ENCODE assay signal across 9 mouse cellular contexts in the genomic region with DNA sequence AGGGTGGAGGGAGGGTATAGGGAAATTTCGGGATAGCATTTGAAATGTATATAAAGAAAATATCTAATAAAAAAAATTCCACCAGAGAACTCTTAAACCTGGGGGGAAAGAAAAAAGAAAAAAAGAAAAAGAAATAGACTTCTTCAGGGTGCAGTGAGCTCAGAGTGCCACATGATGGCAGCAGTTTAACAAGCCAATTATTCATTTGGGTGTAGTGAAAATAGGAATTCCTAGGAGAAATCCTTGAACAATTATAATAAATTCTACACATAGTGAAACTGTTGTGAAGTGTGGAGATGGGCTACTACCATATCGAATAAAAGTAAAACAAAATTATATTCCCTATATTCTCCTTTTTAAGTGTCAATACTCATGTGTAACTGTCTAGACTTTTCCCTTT.
A peak's percentile ranks its signal among the peaks of the same experiment; 100 is the strongest.
DNase-seq lines count a peak whose midpoint lies in the region; ATAC-seq and TF ChIP-seq lines count a peak whose summit lies in the region.
"Had no signal": no experiment of that assay in that cellular context is flagged by ENCODE, and none has a peak within 500 bp of the region (broad histone marks: within the 10 kb centered on the region; RNA-seq: fewer than 3 reads in every experiment).

No protein-coding gene starts in this region.

- no peak for TF ChIP-seq POLR2A in lung, adult 2 months (IDR thresholded peaks at IDR 0.05; ENCODE audit: borderline replicate concordance, extremely low read depth, low read depth, low read length)

- H3K4me3 ChIP-seq in heart, postnatal 0 days (ENCODE audit: low read depth, low read length) = no peak overlapping the region
- H3K4me3 ChIP-seq in heart, embryonic 12.5 days = no peak overlapping the region
- H3K4me3 ChIP-seq in lung, embryonic 14.5 days (ENCODE audit: low read depth, low read length) = no peak overlapping the region
- no peak overlapping the region for H3K4me3 ChIP-seq in lung, adult 2 months (replicated peaks; ENCODE audit: extremely low read depth, low read depth, low read length)
- no peak overlapping the region for H3K4me3 ChIP-seq in forebrain, embryonic 16.5 days (replicated peaks; ENCODE audit: low read length)
- H3K4me3 ChIP-seq: hindbrain, embryonic 15.5 days had no signal

- no peak for TF ChIP-seq EP300 in heart, postnatal 0 days (IDR thresholded peaks at IDR 0.05; ENCODE audit: low read depth)

- peak; percentile 48 for TF ChIP-seq CTCF in heart, postnatal 0 days (IDR thresholded peaks at IDR 0.05; ENCODE audit: low read depth)
- TF ChIP-seq CTCF in lung, embryonic 14.5 days (IDR thresholded peaks at IDR 0.05; ENCODE audit: low read depth) = peak; percentile 53
- no peak for TF ChIP-seq CTCF in lung, adult 2 months (IDR thresholded peaks at IDR 0.05; ENCODE audit: insufficient read depth, low read length)

- no peaks in the 10 kb centered on the region for H3K4me1 ChIP-seq in heart, postnatal 0 days (ENCODE audit: control insufficient read depth, insufficient read depth)
- H3K4me1 ChIP-seq in heart, embryonic 12.5 days (replicated peaks) = no peaks in the 10 kb centered on the region
- H3K4me1 ChIP-seq in lung, embryonic 14.5 days (ENCODE audit: insufficient read depth) = no peaks in the 10 kb centered on the region
- H3K4me1 ChIP-seq in lung, adult 2 months (ENCODE audit: control insufficient read depth, insufficient read depth, low read length) = no peaks in the 10 kb centered on the region
- H3K4me1 ChIP-seq in forebrain, embryonic 16.5 days (replicated peaks; ENCODE audit: control insufficient read depth, insufficient read depth, low read length) = no peaks in the 10 kb centered on the region
- H3K4me1 ChIP-seq: hindbrain, embryonic 15.5 days had no signal

- no peak for ATAC-seq in heart, postnatal 0 days (ENCODE audit: insufficient read depth, low read depth)
- no peak for ATAC-seq in heart, embryonic 12.5 days (ENCODE audit: insufficient number of reproducible peaks, low FRiP score)
- ATAC-seq in lung, embryonic 14.5 days (ENCODE audit: insufficient read depth) = no peak
- ATAC-seq in common myeloid progenitor, adult 5-6 weeks (replicated peaks; ENCODE audit: low read depth, poor library complexity, severe bottlenecking) = 0 out of 2 replicates have a peak, but pooled peaks have one; percentile 32
- no peak for ATAC-seq in CD4-positive, CD25-positive, alpha-beta regulatory T cell, adult 4 months
- no peak for ATAC-seq in forebrain, embryonic 16.5 days

- no peaks in the 10 kb centered on the region for H3K36me3 ChIP-seq in heart, postnatal 0 days (replicated peaks; ENCODE audit: control insufficient read depth, insufficient read depth, low read length)
- H3K36me3 ChIP-seq in heart, embryonic 12.5 days = no peaks in the 10 kb centered on the region
- H3K36me3 ChIP-seq in lung, embryonic 14.5 days (ENCODE audit: insufficient read depth) = no peaks in the 10 kb centered on the region
- H3K36me3 ChIP-seq in forebrain, embryonic 16.5 days (ENCODE audit: control insufficient read depth, insufficient read depth) = no peaks in the 10 kb centered on the region
- H3K36me3 ChIP-seq: hindbrain, embryonic 15.5 days had no signal

- H3K9me3 ChIP-seq in heart, postnatal 0 days (replicated peaks; ENCODE audit: control insufficient read depth, low read length) = no peaks in the 10 kb centered on the region
- no peaks in the 10 kb centered on the region for H3K9me3 ChIP-seq in heart, embryonic 12.5 days (replicated peaks)
- H3K9me3 ChIP-seq in lung, embryonic 14.5 days (ENCODE audit: low read depth, low read length) = no peaks in the 10 kb centered on the region
- no peaks in the 10 kb centered on the region for H3K9me3 ChIP-seq in forebrain, embryonic 16.5 days (ENCODE audit: control insufficient read depth, low read length)
- H3K9me3 ChIP-seq: hindbrain, embryonic 15.5 days had no signal

- H3K27me3 ChIP-seq in heart, postnatal 0 days (ENCODE audit: control insufficient read depth, insufficient read depth, low read length) = no peaks in the 10 kb centered on the region
- no peaks in the 10 kb centered on the region for H3K27me3 ChIP-seq in heart, embryonic 12.5 days (replicated peaks)
- no peaks in the 10 kb centered on the region for H3K27me3 ChIP-seq in lung, embryonic 14.5 days (ENCODE audit: insufficient read depth, low read length)
- H3K27me3 ChIP-seq in forebrain, embryonic 16.5 days (replicated peaks; ENCODE audit: control insufficient read depth, insufficient read depth, low read length) = no peaks in the 10 kb centered on the region
- H3K27me3 ChIP-seq: hindbrain, embryonic 15.5 days had no signal

- peak; percentile 7 for DNase-seq in heart, postnatal 0 days (ENCODE audit: low spot score)
- peak; percentile 63 for DNase-seq in lung, embryonic 14.5 days
- no peak for DNase-seq in lung, adult 2 months
- DNase-seq in MN1 (ENCODE audit: low spot score) = peak; percentile 20

- no peak overlapping the region for H3K4me2 ChIP-seq in heart, postnatal 0 days (ENCODE audit: low read depth, low read length)
- H3K4me2 ChIP-seq in heart, embryonic 12.5 days = no peak overlapping the region
- H3K4me2 ChIP-seq in lung, embryonic 14.5 days = no peak overlapping the region
- H3K4me2 ChIP-seq in forebrain, embryonic 16.5 days (ENCODE audit: low read length) = no peak overlapping the region
- H3K4me2 ChIP-seq: hindbrain, embryonic 15.5 days had no signal

- H3K27ac ChIP-seq in heart, postnatal 0 days (ENCODE audit: low read depth) = no peak overlapping the region
- no peak overlapping the region for H3K27ac ChIP-seq in heart, embryonic 12.5 days (ENCODE audit: poor library complexity, severe bottlenecking)
- H3K27ac ChIP-seq in lung, embryonic 14.5 days (ENCODE audit: low read depth) = no peak overlapping the region
- no peak overlapping the region for H3K27ac ChIP-seq in forebrain, embryonic 16.5 days (ENCODE audit: low read length)
- H3K27ac ChIP-seq: hindbrain, embryonic 15.5 days had no signal

- no peak overlapping the region for H3K9ac ChIP-seq in heart, postnatal 0 days (replicated peaks; ENCODE audit: low read depth, low read length)
- H3K9ac ChIP-seq in heart, embryonic 12.5 days = no peak overlapping the region
- no peak overlapping the region for H3K9ac ChIP-seq in lung, embryonic 14.5 days
- H3K9ac ChIP-seq in forebrain, embryonic 16.5 days (replicated peaks; ENCODE audit: low read depth, low read length) = no peak overlapping the region
- H3K9ac ChIP-seq: hindbrain, embryonic 15.5 days had no signal

- WGBS in heart, postnatal 0 days = 19% methylated on average over 2 of the region's 2 CpGs
- WGBS in heart, embryonic 12.5 days = 21% methylated on average over 2 of the region's 2 CpGs
- WGBS in lung, embryonic 14.5 days = 32% methylated on average over 2 of the region's 2 CpGs
- WGBS in lung, adult 2 months = 42% methylated on average over 2 of the region's 2 CpGs
- whole genome bisulfite sequencing in forebrain, embryonic 16.5 days = 35% methylated on average over 2 of the region's 2 CpGs
